In the genomic region with DNA sequence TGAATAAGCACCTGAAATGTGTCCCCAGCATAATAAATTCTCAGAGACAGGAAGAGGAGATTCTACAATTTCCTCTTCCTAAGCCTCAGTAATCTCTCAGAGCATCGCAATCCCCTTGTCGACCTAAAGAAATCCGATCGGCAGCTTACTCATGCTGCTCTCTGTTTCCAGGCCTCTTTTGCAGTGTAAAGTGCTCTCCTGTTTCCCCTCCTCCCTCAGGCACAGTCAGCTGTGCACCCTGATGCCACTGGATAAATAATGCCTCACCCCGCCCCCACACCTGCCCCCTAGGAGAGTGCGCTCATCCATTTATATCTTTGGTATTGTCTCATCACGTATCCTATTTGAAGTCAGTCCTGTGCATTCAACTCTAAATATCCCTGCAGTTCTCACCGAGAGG, we compare ENCODE assay signal across 10 mouse cellular contexts. TPM values are rescaled to one million over a fixed set of nuclear protein-coding genes. Genes with fewer than 3 reads are reported as not detected.
DNase-seq lines count a peak whose midpoint lies in the region; ATAC-seq and TF ChIP-seq lines count a peak whose summit lies in the region.
"Had no signal": no experiment of that assay in that cellular context is flagged by ENCODE, and none has a peak within 500 bp of the region (broad histone marks: within the 10 kb centered on the region; RNA-seq: fewer than 3 reads in every experiment).

No protein-coding gene starts in this region.

- no peak for TF ChIP-seq CTCF in C2C12 (IDR thresholded peaks at IDR 0.05; ENCODE audit: control insufficient read depth, insufficient read depth, insufficient read length)
- TF ChIP-seq CTCF in thymus, adult 2 months (IDR thresholded peaks at IDR 0.05; ENCODE audit: borderline replicate concordance, control insufficient read depth, extremely low read depth, insufficient read depth, low read length, poor library complexity), result no peak

- H3K4me1 ChIP-seq in midbrain, embryonic 13.5 days (replicated peaks), result peaks cover 9% of the 10 kb centered on the region
- no peaks in the 10 kb centered on the region for H3K4me1 ChIP-seq in thymus, adult 2 months (replicated peaks; ENCODE audit: control insufficient read depth, insufficient read depth, low read length)

- no peak overlapping the region for H3K4me3 ChIP-seq in C2C12 (ENCODE audit: insufficient read depth, poor library complexity, severe bottlenecking)
- H3K4me3 ChIP-seq in midbrain, embryonic 13.5 days (replicated peaks), result no peak overlapping the region
- H3K4me3 ChIP-seq in thymus, adult 2 months (ENCODE audit: control insufficient read depth, insufficient read depth, low read length), result no peak overlapping the region

- no peaks in the 10 kb centered on the region for H3K9me3 ChIP-seq in midbrain, embryonic 13.5 days

- H3K79me3 ChIP-seq in C2C12 (ENCODE audit: low read depth), result no peaks in the 10 kb centered on the region

- H3K9ac ChIP-seq in midbrain, embryonic 13.5 days (replicated peaks), result 0 out of 2 replicates have a peak overlapping the region, but pooled peaks have one; percentile 20

- WGBS in midbrain, embryonic 13.5 days, result 8% methylated on average over 8 of the region's 8 CpGs
- 72% methylated on average over 8 of the region's 8 CpGs for WGBS in thymus, adult 2 months

- no peaks in the 10 kb centered on the region for H3K27me3 ChIP-seq in C2C12 (ENCODE audit: control insufficient read depth, insufficient read depth, insufficient read length)
- no peaks in the 10 kb centered on the region for H3K27me3 ChIP-seq in midbrain, embryonic 13.5 days
- H3K27me3 ChIP-seq in thymus, adult 2 months (ENCODE audit: control insufficient read depth, insufficient read depth, low read length), result no peaks in the 10 kb centered on the region

- H3K36me3 ChIP-seq in C2C12 (ENCODE audit: control insufficient read depth, insufficient read depth), result no peaks in the 10 kb centered on the region
- no peaks in the 10 kb centered on the region for H3K36me3 ChIP-seq in midbrain, embryonic 13.5 days
- H3K36me3 ChIP-seq in thymus, adult 2 months (ENCODE audit: control insufficient read depth, insufficient read depth, low read length), result no peaks in the 10 kb centered on the region

- no peak overlapping the region for H3ac ChIP-seq in C2C12 (ENCODE audit: control insufficient read depth, insufficient read length, low read depth)

- TF ChIP-seq POLR2A in thymus, adult 2 months (IDR thresholded peaks at IDR 0.05; ENCODE audit: control insufficient read depth, extremely low read depth, insufficient read depth, low read length, poor library complexity), result no peak

- H3K27ac ChIP-seq in midbrain, embryonic 13.5 days, result peak overlapping the region; percentile 51; the same call in 1 of the 2 replicates
- no peak overlapping the region for H3K27ac ChIP-seq in thymus, adult 2 months (ENCODE audit: control insufficient read depth, insufficient read depth, low read length)

- peak overlapping the region; percentile 21 for H3K4me2 ChIP-seq in midbrain, embryonic 13.5 days (replicated peaks)

- peak; percentile 16 for DNase-seq in brain, adult 2 months (ENCODE audit: low read depth, low spot score)
- DNase-seq in forelimb bud, embryonic 11.5 days (ENCODE audit: low read depth, low spot score), result peak; percentile 10
- no peak for DNase-seq in thymus, adult 2 months
- DNase-seq in lung, postnatal 36 days, result no peak
- no peak for DNase-seq in heart, adult 11 months
- DNase-seq: cerebellum, adult 9-10 months; lung, adult 2 months had no signal

- no peaks in the 10 kb centered on the region for H3K79me2 ChIP-seq in C2C12 (ENCODE audit: control insufficient read depth, insufficient read depth)

- ATAC-seq in midbrain, embryonic 13.5 days, result peak; percentile 88
- ATAC-seq in megakaryocyte progenitor cell, adult 5-6 weeks (replicated peaks; ENCODE audit: poor library complexity), result no peak

TF ChIP-seq in C2C12, 6 proteins besides CTCF, POLR2A, EP300 and RAD21:
- TF ChIP-seq CEBPB (IDR thresholded peaks at IDR 0.05; ENCODE audit: low read depth) (no peak), MYOD1 (IDR thresholded peaks at IDR 0.05; ENCODE audit: control insufficient read depth, insufficient read length, low read depth) (peak; percentile 77)

RNA-seq across cellular contexts. Expression of gene Lin7c, which starts 41.9 kb away (rescaled TPM):
- polyA plus RNA-seq in C2C12 (2012; fragmentation: generic; extraction: Trizol), result 13.8 TPM
- 175 and 201 TPM in 2 replicates for polyA plus RNA-seq in midbrain, embryonic 13.5 days (2015; fragmentation: Nextera tagmentation; extraction: Ambion mirVana)
- 9.1 and 10.0 TPM in 2 replicates for polyA plus RNA-seq in thymus, adult 2 months (2012; rRNA removed)
- 57.7 and 65.7 TPM in 2 replicates for total RNA-seq in megakaryocyte progenitor cell, adult 5-6 weeks (2015)
- total RNA-seq in megakaryocyte progenitor cell, adult 5-6 weeks (2017), result 88.4 and 114 TPM in 2 replicates

Comparison
In these comparisons a context has a peak if more than half of its experiments do, and no peak if none do; other contexts are left out.
1. DNase-seq: peak in brain, adult 2 months (single experiment) and forelimb bud, embryonic 11.5 days (single experiment); none in thymus, adult 2 months (single experiment), lung, postnatal 36 days (single experiment) and heart, adult 11 months (single experiment).
2. RNA of gene Lin7c, which starts 41.9 kb away (polyA plus RNA-seq): 175 to 201 TPM in midbrain, embryonic 13.5 days; 13.8 TPM in C2C12 (single experiment) and 9.1 to 10.0 TPM in thymus, adult 2 months; every median in the first group is over 10 times any median in the second.